14 mouse cellular contexts compared by ENCODE assay signal in genomic region chr10:4977374-4977773, GRCm38 (mm10).
"Had no signal": no experiment of that assay in that cellular context is flagged by ENCODE, and none has a peak within 500 bp of the region (broad histone marks: within the 10 kb centered on the region; RNA-seq: fewer than 3 reads in every experiment).

No protein-coding gene starts in this region.

- H3K4me1 ChIP-seq: limb, embryonic 10.5 days; liver, embryonic 15.5 days; midbrain, embryonic 10.5 days had no signal

- H3K27me3 ChIP-seq: kidney, embryonic 15.5 days; liver, embryonic 15.5 days had no signal

- H3K4me3 ChIP-seq: kidney, embryonic 15.5 days; left cerebral cortex, adult 2 months; limb, embryonic 10.5 days; liver, embryonic 15.5 days; midbrain, embryonic 10.5 days; myocyte had no signal

- DNase-seq: kidney, adult 2 months; kidney, postnatal 14 days; lung, adult 2 months; lung, postnatal 36 days; midbrain, embryonic 14.5 days; right cerebral cortex, postnatal 14 days; thymus, postnatal 14 days had no signal

- H3K9me3 ChIP-seq: kidney, embryonic 15.5 days; limb, embryonic 10.5 days; liver, embryonic 15.5 days; midbrain, embryonic 10.5 days had no signal

- H3K36me3 ChIP-seq: kidney, embryonic 15.5 days; limb, embryonic 10.5 days; liver, embryonic 15.5 days; midbrain, embryonic 10.5 days had no signal

- H3K27ac ChIP-seq: kidney, embryonic 15.5 days; left cerebral cortex, adult 2 months; limb, embryonic 10.5 days; liver, embryonic 15.5 days; midbrain, embryonic 10.5 days; stomach, postnatal 0 days had no signal
